Mouse (Mus musculus) lung, postnatal 0 days (tissue): Measurements from ENCODE around the gene Selenof. TPM values are rescaled to one million over a fixed set of nuclear protein-coding genes. Genes with fewer than 3 reads are reported as not detected.

ENCODE experiments used
- ATAC-seq: fragments of 200-750 bp; cut with Nextera tagmentation; 2 replicates; pipeline ENCODE4 v1.8.0; 2017; ENCODE audit warnings: moderate library complexity
- DNase-seq: peaks from one replicate; pipeline ENCODE4 v3.0.0-alpha.2; 2016; ENCODE audit warnings: low spot score
- H3K27ac ChIP-seq: fragments of 300-500 bp; sonication (generic); 2 replicates; pipeline ENCODE4 v1.5.1; 2014; ENCODE audit warnings: antibody characterized with exemption, mild to moderate bottlenecking, low read length, mixed read lengths
- H3K27me3 ChIP-seq: fragments of 300-500 bp; sonication (generic); replicated peaks from 2 replicates; pipeline ENCODE4 v1.6.1; 2014; ENCODE audit warnings: low read length, mixed read lengths; ENCODE audit not compliant: insufficient read depth
- H3K36me3 ChIP-seq: fragments of 300-500 bp; sonication (generic); 2 replicates; pipeline ENCODE4 v1.6.1; 2014; ENCODE audit warnings: low read length, mixed read lengths; ENCODE audit not compliant: insufficient read depth
- H3K4me1 ChIP-seq: fragments of 300-500 bp; sonication (generic); 2 replicates; pipeline ENCODE4 v1.6.1; 2014; ENCODE audit warnings: antibody characterized with exemption, low read depth, low read length, mixed read lengths; ENCODE audit not compliant: insufficient read depth
- H3K4me2 ChIP-seq: fragments of 300-500 bp; sonication (generic); replicated peaks from 2 replicates; pipeline ENCODE4 v1.6.1; 2014; ENCODE audit warnings: low read depth, mild to moderate bottlenecking, low read length, moderate library complexity, mixed read lengths
- H3K4me3 ChIP-seq: fragments of 300-500 bp; sonication (generic); 2 replicates; pipeline ENCODE4 v1.5.1; 2014; ENCODE audit warnings: low read depth, low read length
- H3K9ac ChIP-seq: fragments of 300-500 bp; sonication (generic); replicated peaks from 2 replicates; pipeline ENCODE4 v1.6.1; 2014; ENCODE audit warnings: low read depth, mild to moderate bottlenecking
- H3K9me3 ChIP-seq: fragments of 300-500 bp; sonication (generic); 2 replicates; pipeline ENCODE4 v1.6.1; 2016; ENCODE audit warnings: low read length, mixed read lengths
- CTCF ChIP-seq: IDR thresholded peaks from 2 replicates; pipeline ENCODE4 v1.5.1; 2016; ENCODE audit warnings: antibody characterized with exemption, mild to moderate bottlenecking
- EP300 ChIP-seq: IDR thresholded peaks from 2 replicates; pipeline ENCODE4 v1.6.1; 2016; ENCODE audit warnings: antibody characterized with exemption, mild to moderate bottlenecking, control low read depth
- WGBS: fragments of 180-500 bp; shearing (Covaris S2); extraction: QIAGEN DNeasy Blood & Tissue Kit; methylation state at CpG from one replicate; pipeline ENCODE4 v1.1.7; 2014; 5-methylcytosine and 5-hydroxymethylcytosine counted together
- polyA plus RNA-seq: library from polyadenylated mRNA; unstranded; fragments of >200 nt; fragmentation: Nextera tagmentation; extraction: Ambion mirVana; gene quantifications from 2 replicates; pipeline ENCODE4 v1.2.1, GENCODE M21; 2015

Gene Selenof
- polyA plus RNA-seq, 1 experiment from 2014 or later, result 926 TPM

- DNase-seq (peak; percentile 56), ATAC-seq (peak; percentile 60)
- H3K27ac ChIP-seq, result peak overlapping the region; percentile 71; the same call in 1 of the 2 replicates
- no peaks in the 10 kb centered on the region for H3K27me3 ChIP-seq
- no peaks in the 10 kb centered on the region for H3K36me3 ChIP-seq
- no peaks in the 10 kb centered on the region for H3K9me3 ChIP-seq
- TF ChIP-seq EP300 (peak; percentile 69), CTCF (no peak)
- 52% methylated on average over 3 of the region's 3 CpGs for WGBS
- no peak overlapping the region for H3K4me3 ChIP-seq
- no peak overlapping the region for H3K9ac ChIP-seq
- peaks cover 8% of the 10 kb centered on the region; the same call in 1 of the 2 replicates for H3K4me1 ChIP-seq
- no peak overlapping the region for H3K4me2 ChIP-seq
Measured at GRCm38 (mm10) chr3:144540805-144541204, 29.3 kb upstream of the Selenof start.

DNA sequence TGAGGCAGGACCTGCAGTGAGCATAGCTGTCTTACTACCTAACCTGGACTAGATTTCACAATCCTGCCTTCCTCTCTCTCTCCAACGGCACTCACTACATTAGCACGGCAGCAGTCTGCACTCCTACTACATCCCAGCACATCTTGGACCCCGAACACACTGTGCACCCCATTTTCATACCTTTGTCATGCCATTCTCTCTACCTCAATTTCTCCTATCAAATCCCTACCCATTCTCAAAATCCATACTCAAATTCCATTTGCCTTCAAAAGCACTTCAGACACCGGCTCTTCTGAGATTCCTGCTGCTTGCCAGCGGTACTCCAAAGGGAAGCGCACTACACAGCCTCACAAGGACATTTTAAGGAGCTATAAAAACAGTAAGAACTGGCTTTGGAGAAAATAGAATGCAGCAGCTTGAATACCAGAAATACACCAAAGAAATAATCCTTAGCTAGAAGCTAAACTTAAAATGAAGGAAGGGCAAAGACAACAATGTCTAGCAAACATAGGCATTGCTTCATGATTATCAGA lies 28.1 kb upstream of the Selenof start:
- DNase-seq, result peak; percentile 82
- Histone ChIP-seq H3K4me2 (no peak overlapping the region), H3K27ac (peak overlapping the region; percentile 71; the same call in 1 of the 2 replicates), H3K9ac (no peak overlapping the region), H3K27me3 (no peaks in the 10 kb centered on the region), H3K4me3 (no peak overlapping the region), H3K36me3 (no peaks in the 10 kb centered on the region), H3K4me1 (peaks cover 8% of the 10 kb centered on the region; the same call in 1 of the 2 replicates), H3K9me3 (no peaks in the 10 kb centered on the region)
- 47% methylated on average over 6 of the region's 6 CpGs for WGBS
- TF ChIP-seq EP300, result peak; percentile 96
- TF ChIP-seq CTCF, result no peak
- ATAC-seq, result peak; percentile 78

DNA sequence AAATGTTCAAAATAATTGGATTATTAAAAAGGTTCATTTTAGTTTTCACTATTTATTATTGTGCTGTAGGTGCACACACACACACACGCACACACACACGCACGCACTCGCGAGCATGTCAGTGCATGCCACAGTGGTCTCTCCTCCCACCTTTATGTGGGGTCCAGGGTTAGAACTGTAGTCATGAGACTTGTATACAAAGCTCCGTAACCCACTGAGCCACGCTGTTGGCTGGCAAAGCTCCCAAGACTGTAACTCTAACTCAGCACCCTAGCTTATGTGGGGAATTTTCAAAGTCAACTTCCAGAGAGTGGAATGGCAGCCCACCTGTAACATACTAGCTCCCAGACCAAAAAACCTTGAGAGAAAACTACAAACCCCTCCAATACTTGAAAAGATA lies 25.0 kb upstream of the Selenof start:
- Histone ChIP-seq H3K36me3 (no peaks in the 10 kb centered on the region), H3K9ac (no peak overlapping the region), H3K9me3 (no peaks in the 10 kb centered on the region), H3K27ac (no peak overlapping the region), H3K4me1 (peaks cover 6% of the 10 kb centered on the region; the same call in 1 of the 2 replicates), H3K4me2 (no peak overlapping the region), H3K27me3 (no peaks in the 10 kb centered on the region), H3K4me3 (no peak overlapping the region)
- ATAC-seq, result no peak
- DNase-seq, result no peak
- TF ChIP-seq CTCF, result no peak
- TF ChIP-seq EP300, result no peak
- WGBS, result 86% methylated on average over 7 of the region's 7 CpGs

DNA sequence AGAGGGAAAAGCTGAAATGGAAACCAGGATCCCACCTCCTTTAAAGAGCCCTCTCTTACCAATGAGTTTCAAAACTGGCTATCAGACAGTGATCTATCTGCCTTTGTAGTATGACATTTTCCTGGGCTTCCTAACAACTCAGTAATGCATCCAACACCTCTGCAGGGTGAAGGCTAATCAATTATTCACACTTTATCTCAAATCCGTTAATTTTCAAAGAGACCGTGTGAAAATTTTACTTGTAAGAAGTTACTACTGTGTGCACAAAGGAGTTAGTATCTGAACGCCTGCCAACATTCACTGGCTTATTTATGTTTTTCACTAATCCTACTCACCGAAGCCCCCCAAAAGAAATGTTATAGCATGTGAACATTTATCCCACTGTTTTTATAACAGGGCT lies 24.3 kb upstream of the Selenof start:
- no peak overlapping the region for H3K4me2 ChIP-seq
- ATAC-seq, result no peak
- 33% methylated on average over 4 of the region's 4 CpGs for WGBS
- H3K36me3 ChIP-seq, result no peaks in the 10 kb centered on the region
- no peak overlapping the region for H3K9ac ChIP-seq
- no peaks in the 10 kb centered on the region for H3K9me3 ChIP-seq
- TF ChIP-seq EP300, result no peak
- no peak for TF ChIP-seq CTCF
- no peak for DNase-seq
- 0 out of 2 replicates have a peak, but pooled peaks cover 4% of the 10 kb centered on the region for H3K4me1 ChIP-seq
- H3K27me3 ChIP-seq, result no peaks in the 10 kb centered on the region
- H3K4me3 ChIP-seq, result no peak overlapping the region
- no peak overlapping the region for H3K27ac ChIP-seq

- peaks cover 6% of the 10 kb centered on the region; the same call in 1 of the 2 replicates for H3K4me1 ChIP-seq
- H3K27me3 ChIP-seq, result no peaks in the 10 kb centered on the region
- no peak overlapping the region for H3K4me2 ChIP-seq
- TF ChIP-seq CTCF (no peak), EP300 (no peak)
- H3K27ac ChIP-seq, result no peak overlapping the region
- no peaks in the 10 kb centered on the region for H3K36me3 ChIP-seq
- 20% methylated on average over 4 of the region's 4 CpGs for WGBS
- H3K9me3 ChIP-seq, result no peaks in the 10 kb centered on the region
- ATAC-seq (no peak), DNase-seq (no peak)
- no peak overlapping the region for H3K4me3 ChIP-seq
- H3K9ac ChIP-seq, result no peak overlapping the region
Measured at GRCm38 (mm10) chr3:144546490-144546889, 23.6 kb upstream of the Selenof start.

- no peak for TF ChIP-seq CTCF
- no peak for TF ChIP-seq EP300
- ATAC-seq (no peak), DNase-seq (no peak)
- H3K27me3 ChIP-seq, result no peaks in the 10 kb centered on the region
- H3K9me3 ChIP-seq, result no peaks in the 10 kb centered on the region
- H3K4me2 ChIP-seq, result no peak overlapping the region
- no peak overlapping the region for H3K9ac ChIP-seq
- no peaks in the 10 kb centered on the region for H3K36me3 ChIP-seq
- 88% methylated on average over 7 of the region's 7 CpGs for WGBS
- no peak overlapping the region for H3K4me3 ChIP-seq
- H3K4me1 ChIP-seq, result peaks cover 9% of the 10 kb centered on the region; the same call in 1 of the 2 replicates
- no peak overlapping the region for H3K27ac ChIP-seq
Measured at GRCm38 (mm10) chr3:144548186-144548845, 21.8 kb upstream of the Selenof start.
